Mouse (Mus musculus) heart, embryonic 14.5 days (tissue): ENCODE measurements around the gene Mageb3. TPM values are rescaled to one million over a fixed set of nuclear protein-coding genes. Genes with fewer than 3 reads are reported as not detected.
"Not testable (repeated sequence)": the region's sequence is repeated elsewhere in the genome, so short reads cannot be mapped to it uniquely, and the experiment has no call there.

ENCODE experiments used
- ATAC-seq: fragments of 200-750 bp; cut with Nextera tagmentation; 2 replicates; pipeline ENCODE4 v1.8.0; 2017; ENCODE audit warnings: low read depth, moderate TSS enrichment; ENCODE audit not compliant: insufficient number of reproducible peaks, insufficient read depth, low FRiP score
- H3K27ac ChIP-seq, 2 experiments: fragments of 200-500 bp in 1 of 2; fragments of 300-500 bp in 1 of 2; sonication (generic) in 1 of 2; replicated peaks in 1 of 2; 2 replicates each; pipeline ENCODE4 v1.5.1; 2012 to 2014; ENCODE audit warnings: low read depth in 2 of 2, low read length in 2 of 2, control low read depth in 1 of 2, mild to moderate bottlenecking in 1 of 2, mixed read lengths in 1 of 2; ENCODE audit not compliant: control insufficient read depth in 1 of 2, insufficient read depth in 1 of 2
- H3K27me3 ChIP-seq: fragments of 300-500 bp; sonication (generic); 2 replicates; pipeline ENCODE4 v1.6.1; 2014; ENCODE audit warnings: mild to moderate bottlenecking, low read length, control low read depth; ENCODE audit not compliant: control insufficient read depth, insufficient read depth
- H3K36me3 ChIP-seq: fragments of 300-500 bp; sonication (generic); 2 replicates; pipeline ENCODE4 v1.6.1; 2014; ENCODE audit warnings: mild to moderate bottlenecking, control low read depth, low read length, mixed read lengths; ENCODE audit not compliant: control insufficient read depth, insufficient read depth
- H3K4me1 ChIP-seq, 2 experiments: fragments of 200-500 bp in 1 of 2; fragments of 300-500 bp in 1 of 2; sonication (generic) in 1 of 2; 2 replicates each; pipeline ENCODE4 v1.6.1; 2012 to 2014; ENCODE audit warnings: low read length in 2 of 2, control low read depth in 1 of 2, mixed read lengths in 1 of 2; ENCODE audit not compliant: control insufficient read depth in 2 of 2, insufficient read depth in 2 of 2
- H3K4me2 ChIP-seq: fragments of 300-500 bp; sonication (generic); 2 replicates; pipeline ENCODE4 v1.6.1; 2014; ENCODE audit warnings: mild to moderate bottlenecking, low read length
- H3K4me3 ChIP-seq, 2 experiments: fragments of 200-500 bp in 1 of 2; fragments of 300-500 bp in 1 of 2; sonication (generic) in 1 of 2; 2 replicates each; pipeline ENCODE4 v1.5.1; 2012 to 2014; ENCODE audit warnings: low read length in 2 of 2, mild to moderate bottlenecking in 2 of 2, control low read depth in 1 of 2, low read depth in 1 of 2, moderate library complexity in 1 of 2; ENCODE audit not compliant: control insufficient read depth in 1 of 2, insufficient read depth in 1 of 2
- H3K9ac ChIP-seq: fragments of 300-500 bp; sonication (generic); 2 replicates; pipeline ENCODE4 v1.6.1; 2014; ENCODE audit warnings: mild to moderate bottlenecking, low read length
- H3K9me3 ChIP-seq: fragments of 300-500 bp; sonication (generic); 2 replicates; pipeline ENCODE4 v1.6.1; 2016; ENCODE audit warnings: low read length, control low read depth; ENCODE audit not compliant: control insufficient read depth
- WGBS: fragments of 180-500 bp; shearing (Covaris S2); extraction: QIAGEN DNeasy Blood & Tissue Kit; methylation state at CpG from one replicate; pipeline ENCODE4 v1.1.7; 2014; 5-methylcytosine and 5-hydroxymethylcytosine counted together
- polyA plus RNA-seq: library from polyadenylated mRNA; unstranded; fragments of >200 nt; fragmentation: Nextera tagmentation; extraction: Ambion mirVana; gene quantifications from 2 replicates; pipeline ENCODE4 v1.2.1, GENCODE M21; 2014

The Mageb3 gene
- 0.08 TPM in 1 of 2 replicates, not detected in the other for polyA plus RNA-seq

GRCm38 (mm10) chr2:121955765-121956223 lies at the start of gene Mageb3, which contains the start of gene Ctdspl2:
TSS of gene Mageb3 (minus strand) at chr2:121956092.
TSS of gene Ctdspl2 (plus strand) at chr2:121956001.
- peak; percentile 98 for ATAC-seq
- H3K9ac ChIP-seq: peak within 1 kb of the TSS; percentile 98

GRCm38 (mm10) chr2:121995738-121996137 lies 39.8 kb upstream of the Mageb3 start:
- H3K4me3 ChIP-seq: no peak overlapping the region
- H3K9me3 ChIP-seq: no peaks in the 10 kb centered on the region
- no peaks in the 10 kb centered on the region for H3K27me3 ChIP-seq
- no peak overlapping the region for H3K27ac ChIP-seq
- no peaks in the 10 kb centered on the region for H3K4me1 ChIP-seq
- no peak overlapping the region for H3K4me2 ChIP-seq
- WGBS: 86% methylated on average over 1 of the region's 1 CpGs
- no peak overlapping the region for H3K9ac ChIP-seq
- peaks cover 63% of the 10 kb centered on the region for H3K36me3 ChIP-seq
- no peak for ATAC-seq

More at GRCm38 (mm10) chr2:121955765-121956223, at the start of gene Mageb3, which contains the start of gene Ctdspl2:
- H3K36me3 ChIP-seq: peaks cover 10% of the 10 kb centered on the region
- no peaks in the 10 kb centered on the region for H3K9me3 ChIP-seq
- peak within 1 kb of the TSS; percentile 73 to 94 for H3K4me3 ChIP-seq
- H3K27ac ChIP-seq: peak within 1 kb of the TSS; percentile 96 to 97
- peaks cover 0 to 13% of the 10 kb centered on the region in 2 experiments; a peak in 2 of 4 replicates for H3K4me1 ChIP-seq
- WGBS: under 1% methylated on average over 46 of the region's 48 CpGs
- H3K27me3 ChIP-seq: no peaks in the 10 kb centered on the region
- H3K4me2 ChIP-seq: peak within 1 kb of the TSS; percentile 83

GRCm38 (mm10) chr2:121957216-121957792 lies 1.4 kb upstream of the Mageb3 start:
- Histone ChIP-seq H3K9ac (peak overlapping the region; percentile 98), H3K4me3 (peak overlapping the region; percentile 73 to 94; a peak in 3 of 4 replicates), H3K27me3 (no peaks in the 10 kb centered on the region), H3K9me3 (no peaks in the 10 kb centered on the region), H3K36me3 (peaks cover 23% of the 10 kb centered on the region), H3K4me2 (peak overlapping the region; percentile 83), H3K4me1 (peaks cover 0 to 13% of the 10 kb centered on the region in 2 experiments; a peak in 2 of 4 replicates), H3K27ac (peak overlapping the region in 1 of 2 experiments; percentile 97; a peak in 2 of 4 replicates)
- no peak for ATAC-seq
- WGBS: 5% methylated on average over 8 of the region's 8 CpGs

- peak; percentile 92 for ATAC-seq
- H3K4me2 ChIP-seq: peak overlapping the region; percentile 83
- peak overlapping the region; percentile 96 to 97 for H3K27ac ChIP-seq
- H3K9me3 ChIP-seq: no peaks in the 10 kb centered on the region
- H3K4me3 ChIP-seq: peak overlapping the region; percentile 73 to 94
- peaks cover 0 to 13% of the 10 kb centered on the region in 2 experiments; a peak in 2 of 4 replicates for H3K4me1 ChIP-seq
- peak overlapping the region; percentile 98 for H3K9ac ChIP-seq
- H3K27me3 ChIP-seq: no peaks in the 10 kb centered on the region
- H3K36me3 ChIP-seq: peaks cover 16% of the 10 kb centered on the region
- WGBS: under 1% methylated on average over 44 of the region's 47 CpGs
These were observed 529 bp upstream of the Mageb3 start for GRCm38 (mm10) chr2:121956224-121957018.

GRCm38 (mm10) chr2:121954971-121955656 lies 778 bp downstream of the Mageb3 start:
- peak overlapping the region; percentile 81 to 97 for H3K27ac ChIP-seq
- no peaks in the 10 kb centered on the region for H3K27me3 ChIP-seq
- H3K4me2 ChIP-seq: peak overlapping the region; percentile 83
- peaks cover 6% of the 10 kb centered on the region for H3K36me3 ChIP-seq
- no peak for ATAC-seq
- peaks cover 0 to 13% of the 10 kb centered on the region in 2 experiments; a peak in 2 of 4 replicates for H3K4me1 ChIP-seq
- peak overlapping the region; percentile 98 for H3K9ac ChIP-seq
- H3K4me3 ChIP-seq: peak overlapping the region; percentile 73 to 94
- no peaks in the 10 kb centered on the region for H3K9me3 ChIP-seq
- 12% methylated on average over 10 of the region's 10 CpGs for WGBS

- H3K4me2 ChIP-seq: no peak overlapping the region
- no peaks in the 10 kb centered on the region for H3K9me3 ChIP-seq
- H3K4me1 ChIP-seq: no peaks in the 10 kb centered on the region
- no peaks in the 10 kb centered on the region for H3K36me3 ChIP-seq
- 63% methylated on average over 3 of the region's 3 CpGs for WGBS
- no peak overlapping the region for H3K9ac ChIP-seq
- H3K27me3 ChIP-seq: no peaks in the 10 kb centered on the region
- H3K4me3 ChIP-seq: no peak overlapping the region
- no peak overlapping the region for H3K27ac ChIP-seq
- ATAC-seq: no peak
These were observed 12.5 kb downstream of the Mageb3 start for GRCm38 (mm10) chr2:121943364-121943763.

- H3K27me3 ChIP-seq, H3K9me3 ChIP-seq, H3K27ac ChIP-seq, H3K9ac ChIP-seq, H3K4me1 ChIP-seq, ATAC-seq, H3K4me2 ChIP-seq, H3K4me3 ChIP-seq, H3K36me3 ChIP-seq: not testable (repeated sequence)
- 78% methylated on average over 2 of the region's 2 CpGs for WGBS
These were observed 18.3 kb downstream of the Mageb3 start for GRCm38 (mm10) chr2:121937624-121938023.
